Mouse (Mus musculus): ENCODE data around the gene Nr1d1. TPM values are rescaled to one million over a fixed set of nuclear protein-coding genes. Genes with fewer than 3 reads are reported as not detected.

The Nr1d1 gene
- total and polyA plus RNA-seq, 3 experiments, result 35.5 to 208 (median 111) TPM

- Histone ChIP-seq H3K4me1 (ENCODE audit: control insufficient read depth, insufficient read depth, low read length) (peaks cover 47% of the 10 kb centered on the region), H3K4me3 (no peak overlapping the region), H3K27ac (peak overlapping the region; percentile 93), H3K36me3 (ENCODE audit: control insufficient read depth, insufficient read depth, low read length) (peaks cover 4% of the 10 kb centered on the region), H3K79me2 (replicated peaks; ENCODE audit: control insufficient read depth, insufficient read depth, low read length) (peaks cover 4% of the 10 kb centered on the region), H3K9ac (ENCODE audit: low read depth, low read length) (no peak overlapping the region), H3K27me3 (ENCODE audit: control insufficient read depth, insufficient read depth, low read length) (no peaks in the 10 kb centered on the region)
- TF ChIP-seq EP300 (IDR thresholded peaks at IDR 0.05; ENCODE audit: insufficient read depth, low read depth, low read length) (no peak), CTCF (IDR thresholded peaks at IDR 0.05) (no peak), POLR2A (IDR thresholded peaks at IDR 0.05; ENCODE audit: insufficient read depth, low read depth, low read length) (no peak)
- 65% methylated on average over 10 of the region's 10 CpGs for WGBS
- no peak for DNase-seq
- intact Hi-C loops (cut with DNase I), result no loop called here
These were observed 22.5 kb downstream of the Nr1d1 start for GRCm38 (mm10) chr11:98752562-98753140.

- Histone ChIP-seq H3K4me3 (peak overlapping the region; percentile 11; the same call in 1 of the 2 replicates), H3K9ac (ENCODE audit: low read depth, low read length) (peak overlapping the region; percentile 60; the same call in 1 of the 2 replicates), H3K79me2 (replicated peaks; ENCODE audit: control insufficient read depth, insufficient read depth, low read length) (peaks cover 4% of the 10 kb centered on the region), H3K36me3 (ENCODE audit: control insufficient read depth, insufficient read depth, low read length) (peaks cover 4% of the 10 kb centered on the region), H3K27ac (peak overlapping the region; percentile 93), H3K27me3 (ENCODE audit: control insufficient read depth, insufficient read depth, low read length) (no peaks in the 10 kb centered on the region), H3K4me1 (ENCODE audit: control insufficient read depth, insufficient read depth, low read length) (peaks cover 57% of the 10 kb centered on the region)
- DNase-seq, result peak; percentile 55 to 57
- 20% methylated on average over 6 of the region's 6 CpGs for WGBS
- 0 out of 2 replicates have a peak, but pooled peaks have one; percentile 19 for TF ChIP-seq EP300 (IDR thresholded peaks at IDR 0.05; ENCODE audit: insufficient read depth, low read depth, low read length)
- no peak for TF ChIP-seq CTCF (IDR thresholded peaks at IDR 0.05)
- intact Hi-C loops (cut with DNase I), result loop anchor here (2.0 kb wide), 1 partner anchor 17 kb away; no protein-coding TSS in a partner anchor
These were observed 23.8 kb downstream of the Nr1d1 start for GRCm38 (mm10) chr11:98751221-98751782.

GRCm38 (mm10) chr11:98750351-98751201 is 24.6 kb downstream of the Nr1d1 start:
- H3K27ac ChIP-seq, result peak overlapping the region; percentile 93
- peak overlapping the region; percentile 60 for H3K9ac ChIP-seq (ENCODE audit: low read depth, low read length)
- intact Hi-C loops (cut with DNase I), result loop anchor here (2.0 kb wide), 1 partner anchor 18 kb away; no protein-coding TSS in a partner anchor
- WGBS, result 10% methylated on average over 16 of the region's 17 CpGs
- peak overlapping the region; percentile 11; the same call in 1 of the 2 replicates for H3K4me3 ChIP-seq
- DNase-seq, result peak; percentile 75 to 80
- peaks cover 8% of the 10 kb centered on the region for H3K36me3 ChIP-seq (ENCODE audit: control insufficient read depth, insufficient read depth, low read length)
- TF ChIP-seq POLR2A (IDR thresholded peaks at IDR 0.05; ENCODE audit: insufficient read depth, low read depth, low read length), result no peak
- TF ChIP-seq EP300 (IDR thresholded peaks at IDR 0.05; ENCODE audit: insufficient read depth, low read depth, low read length), result peak; percentile 83; the same call in 1 of the 2 replicates
- peaks cover 61% of the 10 kb centered on the region for H3K4me1 ChIP-seq (ENCODE audit: control insufficient read depth, insufficient read depth, low read length)
- H3K27me3 ChIP-seq (ENCODE audit: control insufficient read depth, insufficient read depth, low read length), result no peaks in the 10 kb centered on the region
- H3K79me2 ChIP-seq (replicated peaks; ENCODE audit: control insufficient read depth, insufficient read depth, low read length), result peaks cover 4% of the 10 kb centered on the region

DNA sequence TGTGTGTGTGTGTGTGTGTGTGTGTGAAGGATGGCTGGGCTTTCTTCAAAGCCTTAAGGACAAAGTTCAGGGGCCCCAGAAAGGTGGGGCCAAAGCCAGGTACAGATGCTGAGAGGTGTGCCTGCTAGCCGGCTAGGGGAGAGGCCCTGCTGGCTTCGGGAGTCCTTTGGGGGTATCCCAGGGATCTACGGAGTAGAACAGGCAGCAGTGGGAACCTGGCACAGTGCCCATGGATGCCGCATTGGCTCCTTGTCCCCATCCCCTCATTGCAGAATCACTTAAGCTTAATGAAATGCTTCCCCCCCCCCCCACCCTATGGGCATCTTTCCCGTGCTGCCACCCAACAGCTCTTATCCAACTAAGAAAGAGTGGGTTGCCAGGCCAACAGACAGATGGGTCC is 25.4 kb downstream of the Nr1d1 start:
- 18% methylated on average over 5 of the region's 5 CpGs for WGBS
- peak overlapping the region; percentile 10; the same call in 1 of the 2 replicates for H3K4me3 ChIP-seq
- H3K9ac ChIP-seq (ENCODE audit: low read depth, low read length), result no peak overlapping the region
- TF ChIP-seq CTCF (IDR thresholded peaks at IDR 0.05) (no peak), EP300 (IDR thresholded peaks at IDR 0.05; ENCODE audit: insufficient read depth, low read depth, low read length) (no peak), POLR2A (IDR thresholded peaks at IDR 0.05; ENCODE audit: insufficient read depth, low read depth, low read length) (no peak)
- DNase-seq, result peak in 1 of 2 experiments; percentile 40
- peaks cover 5% of the 10 kb centered on the region for H3K79me2 ChIP-seq (replicated peaks; ENCODE audit: control insufficient read depth, insufficient read depth, low read length)
- H3K27me3 ChIP-seq (ENCODE audit: control insufficient read depth, insufficient read depth, low read length), result no peaks in the 10 kb centered on the region
- peak overlapping the region; percentile 93 for H3K27ac ChIP-seq
- H3K36me3 ChIP-seq (ENCODE audit: control insufficient read depth, insufficient read depth, low read length), result peaks cover 5% of the 10 kb centered on the region; the same call in 1 of the 2 replicates
- H3K4me1 ChIP-seq (ENCODE audit: control insufficient read depth, insufficient read depth, low read length), result peaks cover 61% of the 10 kb centered on the region
- intact Hi-C loops (cut with DNase I), result loop anchor here (2.0 kb wide), 1 partner anchor 19 kb away; no protein-coding TSS in a partner anchor

- H3K9ac ChIP-seq (ENCODE audit: low read depth, low read length), result no peak overlapping the region
These were observed 26.4 kb downstream of the Nr1d1 start for GRCm38 (mm10) chr11:98748506-98749416.

More at GRCm38 (mm10) chr11:98748506-98749416, 26.4 kb downstream of the Nr1d1 start:
- no peaks in the 10 kb centered on the region for H3K27me3 ChIP-seq (ENCODE audit: control insufficient read depth, insufficient read depth, low read length)
- intact Hi-C loops (cut with DNase I), result no loop called here
- peaks cover 6% of the 10 kb centered on the region for H3K79me2 ChIP-seq (replicated peaks; ENCODE audit: control insufficient read depth, insufficient read depth, low read length)
- peaks cover 55% of the 10 kb centered on the region for H3K4me1 ChIP-seq (ENCODE audit: control insufficient read depth, insufficient read depth, low read length)
- peak overlapping the region; percentile 77 for H3K27ac ChIP-seq
- 23% methylated on average over 15 of the region's 15 CpGs for WGBS
- H3K4me3 ChIP-seq, result no peak overlapping the region; the same call in 1 of the 2 replicates
- peaks cover 5% of the 10 kb centered on the region; the same call in 1 of the 2 replicates for H3K36me3 ChIP-seq (ENCODE audit: control insufficient read depth, insufficient read depth, low read length)
- peak; percentile 37 to 46 for DNase-seq
- TF ChIP-seq EP300 (IDR thresholded peaks at IDR 0.05; ENCODE audit: insufficient read depth, low read depth, low read length) (no peak), CTCF (IDR thresholded peaks at IDR 0.05) (peak; percentile 42)

Measured in heart, adult 2 months (tissue).